Mouse (Mus musculus) MEL (cell line): Measurements from ENCODE around the gene Shisa8. TPM values are rescaled to one million over a fixed set of nuclear protein-coding genes. Genes with fewer than 3 reads are reported as not detected.

ENCODE experiments used
- DNase-seq: peaks from one replicate; pipeline ENCODE4 v3.0.0; 2011; ENCODE audit warnings: low read depth, low spot score
- H3K27ac ChIP-seq: 2 replicates; pipeline ENCODE4 v1.5.1; 2012; ENCODE audit warnings: low read depth, mild to moderate bottlenecking, control low read depth, low read length, moderate library complexity; ENCODE audit not compliant: control insufficient read depth
- H3K27me3 ChIP-seq, 2 experiments: fragments of 150-350 bp in 1 of 2; sonication (generic) in 1 of 2; 2 replicates each; pipeline ENCODE4 v1.6.1; 2012; ENCODE audit warnings: low read length in 2 of 2, mild to moderate bottlenecking in 2 of 2, improper control_type of control experiment in 1 of 2, moderate library complexity in 1 of 2; ENCODE audit not compliant: insufficient read depth in 2 of 2, control insufficient read depth in 1 of 2
- H3K36me3 ChIP-seq, 2 experiments: 2 replicates each; pipeline ENCODE4 v1.6.1; 2012 to 2014; ENCODE audit warnings: low read length in 2 of 2, improper control_type of control experiment in 1 of 2, inconsistent platforms in 1 of 2, mild to moderate bottlenecking in 1 of 2; ENCODE audit not compliant: insufficient read depth in 2 of 2, control insufficient read depth in 1 of 2
- H3K4me1 ChIP-seq, 2 experiments: fragments of 150-350 bp in 1 of 2; sonication (generic) in 1 of 2; 2 replicates each; pipeline ENCODE4 v1.6.1; 2012; ENCODE audit warnings: low read length in 2 of 2, improper control_type of control experiment in 1 of 2, mild to moderate bottlenecking in 1 of 2; ENCODE audit not compliant: insufficient read depth in 2 of 2, control insufficient read depth in 1 of 2
- H3K4me3 ChIP-seq, 2 experiments: fragments of 150-350 bp in 1 of 2; sonication (generic) in 1 of 2; 2 replicates each; pipeline ENCODE4 v1.5.1; 2012; ENCODE audit warnings: low read depth in 2 of 2, low read length in 2 of 2, mild to moderate bottlenecking in 2 of 2, moderate library complexity in 2 of 2, control low read depth in 1 of 2, improper control_type of control experiment in 1 of 2; ENCODE audit not compliant: control insufficient read depth in 1 of 2, insufficient read depth in 1 of 2
- H3K79me2 ChIP-seq: 2 replicates; pipeline ENCODE4 v1.6.1; 2012; ENCODE audit warnings: mild to moderate bottlenecking, low read length, moderate library complexity; ENCODE audit not compliant: control insufficient read depth, poor library complexity, insufficient read depth
- H3K9ac ChIP-seq: 2 replicates; pipeline ENCODE4 v1.6.1; 2012; ENCODE audit warnings: low read depth, mild to moderate bottlenecking, control low read depth, low read length, moderate library complexity; ENCODE audit not compliant: control insufficient read depth, poor library complexity, severe bottlenecking
- H3K9me3 ChIP-seq: fragments of 150-350 bp; sonication (generic); replicated peaks from 2 replicates; pipeline ENCODE4 v1.6.1; 2012; ENCODE audit warnings: mild to moderate bottlenecking, low read length, improper control_type of control experiment, moderate library complexity; ENCODE audit not compliant: insufficient read depth
- CHD1 ChIP-seq: IDR thresholded peaks from 2 replicates; pipeline ENCODE4 v1.6.1; 2012; ENCODE audit warnings: low read depth, mild to moderate bottlenecking, inconsistent platforms, low read length, improper control_type of control experiment
- CHD2 ChIP-seq: IDR thresholded peaks from 2 replicates; pipeline ENCODE4 v1.6.1; 2011; ENCODE audit warnings: low read length, improper control_type of control experiment
- E2F4 ChIP-seq: IDR thresholded peaks from 2 replicates; pipeline ENCODE4 v1.6.1; 2011; ENCODE audit warnings: low read depth, low read length, improper control_type of control experiment, borderline replicate concordance
- ELF1 ChIP-seq: IDR thresholded peaks from 2 replicates; pipeline ENCODE4 v1.6.1; 2014; ENCODE audit warnings: low read depth, mild to moderate bottlenecking, inconsistent platforms, low read length, improper control_type of control experiment, moderate library complexity
- EP300 ChIP-seq, 2 experiments: IDR thresholded peaks; 2 replicates each; pipeline ENCODE4 v1.6.1; 2011; ENCODE audit warnings: improper control_type of control experiment in 2 of 2, low read length in 2 of 2, low read depth in 1 of 2, mild to moderate bottlenecking in 1 of 2
- ETS1 ChIP-seq: IDR thresholded peaks from 2 replicates; pipeline ENCODE4 v1.6.1; 2012; ENCODE audit warnings: low read depth, mild to moderate bottlenecking, inconsistent platforms, low read length, improper control_type of control experiment, moderate library complexity
- GATA1 ChIP-seq: IDR thresholded peaks from 2 replicates; pipeline ENCODE4 v1.6.1; 2011; ENCODE audit warnings: low read depth, low read length, improper control_type of control experiment
- HCFC1 ChIP-seq: IDR thresholded peaks from 2 replicates; pipeline ENCODE4 v1.6.1; 2012; ENCODE audit warnings: low read depth, mild to moderate bottlenecking, inconsistent platforms, low read length, improper control_type of control experiment, moderate library complexity
- JUND ChIP-seq: IDR thresholded peaks from 2 replicates; pipeline ENCODE4 v1.6.1; 2011; ENCODE audit warnings: low read depth, mild to moderate bottlenecking, improper control_type of control experiment, low read length
- KAT2A ChIP-seq: conservative IDR thresholded peaks from 2 replicates; pipeline ENCODE4 v1.6.1; 2012; ENCODE audit warnings: low read depth, low read length, improper control_type of control experiment, inconsistent platforms
- MAFK ChIP-seq: IDR thresholded peaks from 2 replicates; pipeline ENCODE4 v1.6.1; 2011; ENCODE audit warnings: low read depth, mild to moderate bottlenecking, low read length, improper control_type of control experiment, borderline replicate concordance
- MAZ ChIP-seq: IDR thresholded peaks from 2 replicates; pipeline ENCODE4 v1.6.1; 2012; ENCODE audit warnings: low read depth, mild to moderate bottlenecking, inconsistent platforms, low read length, improper control_type of control experiment
- MEF2A ChIP-seq: IDR thresholded peaks from 2 replicates; pipeline ENCODE4 v1.6.1; 2014; ENCODE audit warnings: low read depth, mild to moderate bottlenecking, inconsistent platforms, low read length, improper control_type of control experiment; ENCODE audit not compliant: poor library complexity, insufficient replicate concordance, severe bottlenecking; ENCODE audit errors: extremely low read depth
- MXI1 ChIP-seq: IDR thresholded peaks from 2 replicates; pipeline ENCODE4 v1.6.1; 2011; ENCODE audit warnings: mild to moderate bottlenecking, low read depth, low read length, improper control_type of control experiment
- MYB ChIP-seq: IDR thresholded peaks from 2 replicates; pipeline ENCODE4 v1.6.1; 2011; ENCODE audit warnings: mild to moderate bottlenecking, low read depth, low read length, improper control_type of control experiment
- NRF1 ChIP-seq: IDR thresholded peaks from 2 replicates; pipeline ENCODE4 v1.6.1; 2014; ENCODE audit warnings: low read depth, mild to moderate bottlenecking, inconsistent platforms, low read length, improper control_type of control experiment, moderate library complexity; ENCODE audit not compliant: poor library complexity, insufficient read depth, severe bottlenecking
- POLR2A ChIP-seq, 2 experiments: IDR thresholded peaks; 2 replicates each; pipeline ENCODE4 v1.6.1; 2011 to 2012; ENCODE audit warnings: low read length in 2 of 2, mild to moderate bottlenecking in 2 of 2, control low read depth in 1 of 2, improper control_type of control experiment in 1 of 2, low read depth in 1 of 2, moderate library complexity in 1 of 2; ENCODE audit not compliant: control insufficient read depth in 1 of 2, insufficient read depth in 1 of 2, poor library complexity in 1 of 2
- POLR2AphosphoS5 ChIP-seq: IDR thresholded peaks from 2 replicates; pipeline ENCODE4 v1.6.1; 2012; ENCODE audit warnings: low read depth, borderline replicate concordance, mild to moderate bottlenecking, inconsistent platforms, low read length, moderate library complexity, mixed read lengths
- RAD21 ChIP-seq: IDR thresholded peaks from 2 replicates; pipeline ENCODE4 v1.6.1; 2011; ENCODE audit warnings: mild to moderate bottlenecking, low read depth, low read length, improper control_type of control experiment
- RCOR1 ChIP-seq: IDR thresholded peaks from 2 replicates; pipeline ENCODE4 v1.6.1; 2012; ENCODE audit warnings: low read depth, mild to moderate bottlenecking, inconsistent platforms, low read length, improper control_type of control experiment
- SIN3A ChIP-seq: IDR thresholded peaks from 2 replicates; pipeline ENCODE4 v1.6.1; 2012; ENCODE audit warnings: low read length, improper control_type of control experiment, inconsistent platforms
- SMC3 ChIP-seq: IDR thresholded peaks from 2 replicates; pipeline ENCODE4 v1.6.1; 2011; ENCODE audit warnings: low read depth, low read length, improper control_type of control experiment
- TAL1 ChIP-seq: IDR thresholded peaks from 2 replicates; pipeline ENCODE4 v1.6.1; 2012; ENCODE audit warnings: mild to moderate bottlenecking, inconsistent platforms, low read length, moderate library complexity, mixed read lengths
- TBP ChIP-seq: IDR thresholded peaks from 2 replicates; pipeline ENCODE4 v1.8.0; 2011; ENCODE audit warnings: low read depth, low read length, improper control_type of control experiment
- UBTF ChIP-seq: IDR thresholded peaks from 2 replicates; pipeline ENCODE4 v1.6.1; 2012; ENCODE audit warnings: low read depth, mild to moderate bottlenecking, inconsistent platforms, low read length, improper control_type of control experiment, moderate library complexity, borderline replicate concordance; ENCODE audit not compliant: insufficient read depth
- ZKSCAN1 ChIP-seq: IDR thresholded peaks from 2 replicates; pipeline ENCODE4 v1.6.1; 2012; ENCODE audit warnings: low read depth, mild to moderate bottlenecking, inconsistent platforms, low read length, improper control_type of control experiment, moderate library complexity
- ZMIZ1 ChIP-seq: IDR thresholded peaks from 2 replicates; pipeline ENCODE4 v1.6.1; 2012; ENCODE audit warnings: low read depth, mild to moderate bottlenecking, inconsistent platforms, low read length, improper control_type of control experiment, moderate library complexity
- ZNF384 ChIP-seq: IDR thresholded peaks from 2 replicates; pipeline ENCODE4 v1.6.1; 2012; ENCODE audit warnings: low read depth, mild to moderate bottlenecking, inconsistent platforms, low read length, improper control_type of control experiment
- polyA plus RNA-seq, 2 experiments: library from polyadenylated mRNA; stranded (reverse) in 1 of 2; unstranded in 1 of 2; fragments of >175 nt in 1 of 2; fragments of >200 nt in 1 of 2; gene quantifications; 2 replicates each; pipeline versions ENCODE4 v1.2.1 to v1.2.4; 2012; ENCODE audit warnings: low replicate concordance in 2 of 2, low read depth in 1 of 2; ENCODE audit not compliant: insufficient read length in 2 of 2, insufficient read depth in 1 of 2, missing spikeins in 1 of 2
- total RNA-seq: library from RNA; depleted of rRNA; stranded (reverse); fragments of 300-350 nt; gene quantifications from 2 replicates; pipeline ENCODE4 v1.2.3, GENCODE M21; 2012

Shisa8 gene
- total and polyA plus RNA-seq, 3 experiments = 0.10 TPM; not detected in 2

DNA sequence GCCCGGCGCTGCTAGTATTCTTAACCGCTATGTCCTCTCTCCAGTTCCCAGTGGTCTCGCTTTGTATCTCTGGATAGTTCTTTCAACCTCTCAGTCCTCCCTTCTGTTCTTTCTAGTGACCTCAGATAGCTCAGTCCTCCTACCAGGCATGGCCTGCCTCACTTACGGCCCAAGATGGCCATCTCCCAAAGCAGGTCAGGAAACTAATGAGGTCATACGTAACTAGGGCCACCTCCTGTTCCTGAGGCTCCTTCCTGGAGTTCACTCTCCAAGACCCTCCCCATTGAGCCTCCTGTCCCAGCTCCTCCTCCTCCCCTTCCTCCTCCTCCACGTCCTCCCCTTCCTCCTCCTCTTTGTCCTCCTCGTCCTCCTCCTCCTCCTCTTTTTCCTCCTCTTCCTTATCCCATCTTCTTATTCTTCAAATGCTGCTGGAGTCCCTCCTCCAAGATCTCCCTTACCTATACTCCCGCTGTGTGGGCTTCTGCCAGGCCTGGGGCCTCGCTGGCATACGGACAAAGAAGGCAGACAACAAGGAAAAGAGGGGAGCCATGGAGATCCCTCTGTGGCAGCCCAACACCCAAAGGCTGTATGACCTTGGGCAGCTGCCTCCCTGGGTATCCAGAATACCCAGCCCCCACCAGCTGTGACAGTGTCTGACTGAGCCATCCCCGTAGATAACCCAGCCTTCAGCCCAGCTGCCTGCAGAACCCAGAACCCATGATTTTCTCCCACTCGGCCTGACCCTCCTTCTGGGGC, 3.1 kb downstream of the Shisa8 start:
- H3K4me3 ChIP-seq = no peak overlapping the region
- H3K9me3 ChIP-seq = no peaks in the 10 kb centered on the region
- no peak overlapping the region for H3K27ac ChIP-seq
- DNase-seq = no peak
- H3K4me1 ChIP-seq = no peaks in the 10 kb centered on the region
- H3K36me3 ChIP-seq = no peaks in the 10 kb centered on the region
- H3K27me3 ChIP-seq = no peaks in the 10 kb centered on the region
- H3K9ac ChIP-seq = no peak overlapping the region
- TF ChIP-seq ETS1 = no peak
- TF ChIP-seq HCFC1 = no peak
- no peak for TF ChIP-seq ELF1
- no peak for TF ChIP-seq CHD2
- no peak for TF ChIP-seq SMC3
- TF ChIP-seq MAFK = no peak
- TF ChIP-seq MXI1 = no peak
- no peak for TF ChIP-seq ZNF384
- TF ChIP-seq KAT2A = no peak
- TF ChIP-seq ZKSCAN1 = no peak
- no peak for TF ChIP-seq MEF2A
- TF ChIP-seq MAZ = no peak
- no peak for TF ChIP-seq GATA1
- TF ChIP-seq TAL1 = no peak
- TF ChIP-seq SIN3A = no peak
- H3K79me2 ChIP-seq = no peaks in the 10 kb centered on the region

DNA sequence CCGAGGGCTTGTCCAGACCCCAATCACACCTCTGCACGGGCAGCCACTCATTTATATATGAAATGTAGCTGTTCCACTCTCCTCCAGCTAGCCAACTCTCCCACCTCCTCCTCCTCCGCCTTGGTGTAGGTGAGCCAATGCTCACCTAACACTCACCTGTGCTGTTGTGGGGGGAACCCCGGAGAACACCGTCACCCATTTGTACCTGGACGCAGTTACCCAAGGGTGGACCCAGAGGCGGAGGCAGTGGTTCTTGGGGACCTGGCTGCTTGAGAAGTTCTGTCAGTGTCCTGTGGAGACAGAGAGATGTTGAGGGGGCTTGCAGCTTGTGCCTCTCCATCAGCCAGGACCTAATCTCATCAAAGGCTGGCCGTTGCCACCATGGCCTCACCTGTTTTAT, 4.3 kb downstream of the Shisa8 start:
- Histone ChIP-seq H3K9me3 (no peaks in the 10 kb centered on the region), H3K4me1 (no peaks in the 10 kb centered on the region), H3K9ac (no peak overlapping the region), H3K79me2 (no peaks in the 10 kb centered on the region), H3K4me3 (no peak overlapping the region), H3K27me3 (no peaks in the 10 kb centered on the region), H3K36me3 (no peaks in the 10 kb centered on the region), H3K27ac (no peak overlapping the region)
- TF ChIP-seq POLR2AphosphoS5 (no peak), MAFK (no peak), TBP (no peak), RAD21 (no peak), SMC3 (no peak), CHD1 (no peak), NRF1 (no peak), TAL1 (no peak), EP300 (IDR thresholded peaks at IDR 0.05; ENCODE audit: low read depth in 1 of 2, low read length in 2 of 2) (no peak), ETS1 (no peak), POLR2A (IDR thresholded peaks at IDR 0.05; ENCODE audit: control insufficient read depth in 1 of 2, insufficient read depth in 1 of 2, low read depth in 1 of 2, low read length in 2 of 2, poor library complexity in 1 of 2) (no peak), MXI1 (no peak), JUND (no peak), MYB (no peak), E2F4 (no peak), ZKSCAN1 (no peak), RCOR1 (no peak), UBTF (no peak), ZMIZ1 (no peak)
- DNase-seq = no peak
